Mouse (Mus musculus): ENCODE measurements around the gene Ppp1r27. TPM values are rescaled to one million over a fixed set of nuclear protein-coding genes. Genes with fewer than 3 reads are reported as not detected.

Ppp1r27 gene
- total and polyA plus RNA-seq, 2 experiments from 2014 or later = not detected

DNA sequence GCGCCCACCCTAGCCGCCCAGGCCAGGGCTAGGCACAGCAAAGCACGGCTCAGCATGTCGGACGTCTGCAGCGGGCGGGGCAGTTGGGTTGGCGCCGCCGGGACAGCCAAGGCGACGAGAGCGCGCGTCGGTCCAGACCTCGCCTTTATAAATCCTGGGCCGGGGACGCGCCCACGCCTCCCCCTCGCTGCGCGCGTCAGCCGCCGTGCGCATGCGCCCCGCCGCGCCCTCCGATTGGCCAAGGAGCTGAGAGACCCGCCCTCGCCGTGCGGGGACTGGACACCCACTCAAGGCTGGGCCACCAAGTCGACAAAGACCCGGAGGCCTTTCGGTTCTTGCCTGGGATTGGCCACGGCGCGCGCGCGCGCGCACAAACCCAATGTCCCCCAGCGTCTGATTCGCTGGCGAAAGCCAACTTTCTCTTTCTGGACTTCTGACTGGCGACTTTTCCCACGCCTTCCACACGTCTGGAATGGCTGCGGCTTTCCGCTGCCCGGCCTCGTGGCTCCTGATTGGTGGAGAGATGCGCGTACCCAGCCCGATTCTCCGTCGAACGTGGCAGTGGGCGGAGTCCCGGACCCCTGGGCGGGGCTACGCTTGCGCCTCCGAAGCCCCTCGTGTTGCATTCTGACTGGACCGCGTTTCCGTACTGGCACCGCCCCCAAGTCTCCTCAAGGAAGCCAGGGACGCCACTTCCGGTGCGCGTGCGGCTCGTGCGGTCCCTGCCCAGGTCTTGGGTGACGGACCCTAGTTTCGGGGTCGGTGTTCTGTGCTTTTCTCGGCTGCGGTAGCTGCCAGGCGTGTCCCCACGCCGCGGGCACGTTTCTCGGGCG is 22.0 kb upstream of the Ppp1r27 start, which contains the start of gene P4hb:
Gene P4hb, minus strand, starts transcription at position 502 of the 833 bp plus-strand sequence.
- Histone ChIP-seq H3K4me3 (ENCODE audit: low read depth, low read length) (peak within 1 kb of the TSS; percentile 96), H3K36me3 (ENCODE audit: insufficient read depth, low read length) (peaks cover 26% of the 10 kb centered on the region), H3K4me1 (ENCODE audit: insufficient read depth, low read length) (peaks cover 6% of the 10 kb centered on the region), H3K9ac (replicated peaks; ENCODE audit: low read length, poor library complexity, severe bottlenecking) (peak within 1 kb of the TSS; percentile 86), H3K27me3 (ENCODE audit: insufficient read depth, low read length) (no peaks in the 10 kb centered on the region), H3K4me2 (ENCODE audit: low read depth, low read length, poor library complexity, severe bottlenecking) (peak within 1 kb of the TSS; percentile 79), H3K9me3 (ENCODE audit: low read length) (no peaks in the 10 kb centered on the region), H3K27ac (ENCODE audit: low read depth, low read length) (peak within 1 kb of the TSS; percentile 87)
- ATAC-seq (ENCODE audit: low FRiP score) (peak; percentile 97), DNase-seq (ENCODE audit: low spot score) (peak; percentile 100)
- WGBS = under 1% methylated on average over 84 of the region's 94 CpGs
- TF ChIP-seq CTCF (IDR thresholded peaks at IDR 0.05) = no peak

DNA sequence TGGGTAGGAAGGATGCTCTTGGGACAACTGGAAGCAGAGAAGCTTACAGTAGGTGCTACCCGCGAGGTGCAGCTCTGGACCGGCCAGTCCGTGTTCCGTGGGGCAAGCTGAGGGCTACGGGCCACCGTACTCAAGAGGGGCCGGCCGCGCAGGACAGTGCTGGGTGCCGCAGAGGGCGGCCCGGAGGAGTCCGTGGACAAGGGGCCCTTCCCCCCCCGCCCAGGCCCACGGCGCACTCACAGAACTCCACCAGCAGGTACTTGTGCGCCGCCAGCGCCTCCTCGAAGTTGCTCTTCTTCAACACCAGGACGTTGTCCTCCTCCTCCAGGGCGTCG is 21.5 kb upstream of the Ppp1r27 start:
- Histone ChIP-seq H3K9ac (replicated peaks; ENCODE audit: low read length, poor library complexity, severe bottlenecking) (peak overlapping the region; percentile 86), H3K9me3 (ENCODE audit: low read length) (no peaks in the 10 kb centered on the region), H3K27ac (ENCODE audit: low read depth, low read length) (peak overlapping the region; percentile 77), H3K4me3 (ENCODE audit: low read depth, low read length) (peak overlapping the region; percentile 96), H3K4me2 (ENCODE audit: low read depth, low read length, poor library complexity, severe bottlenecking) (peak overlapping the region; percentile 62), H3K4me1 (ENCODE audit: insufficient read depth, low read length) (peaks cover 6% of the 10 kb centered on the region), H3K27me3 (ENCODE audit: insufficient read depth, low read length) (no peaks in the 10 kb centered on the region), H3K36me3 (ENCODE audit: insufficient read depth, low read length) (peaks cover 26% of the 10 kb centered on the region)
- 0% methylated on average over 20 of the region's 24 CpGs for WGBS
- no peak for TF ChIP-seq CTCF (IDR thresholded peaks at IDR 0.05)
- DNase-seq (ENCODE audit: low spot score) (no peak), ATAC-seq (ENCODE audit: low FRiP score) (peak; percentile 19; the same call in 1 of the 2 replicates)

DNA sequence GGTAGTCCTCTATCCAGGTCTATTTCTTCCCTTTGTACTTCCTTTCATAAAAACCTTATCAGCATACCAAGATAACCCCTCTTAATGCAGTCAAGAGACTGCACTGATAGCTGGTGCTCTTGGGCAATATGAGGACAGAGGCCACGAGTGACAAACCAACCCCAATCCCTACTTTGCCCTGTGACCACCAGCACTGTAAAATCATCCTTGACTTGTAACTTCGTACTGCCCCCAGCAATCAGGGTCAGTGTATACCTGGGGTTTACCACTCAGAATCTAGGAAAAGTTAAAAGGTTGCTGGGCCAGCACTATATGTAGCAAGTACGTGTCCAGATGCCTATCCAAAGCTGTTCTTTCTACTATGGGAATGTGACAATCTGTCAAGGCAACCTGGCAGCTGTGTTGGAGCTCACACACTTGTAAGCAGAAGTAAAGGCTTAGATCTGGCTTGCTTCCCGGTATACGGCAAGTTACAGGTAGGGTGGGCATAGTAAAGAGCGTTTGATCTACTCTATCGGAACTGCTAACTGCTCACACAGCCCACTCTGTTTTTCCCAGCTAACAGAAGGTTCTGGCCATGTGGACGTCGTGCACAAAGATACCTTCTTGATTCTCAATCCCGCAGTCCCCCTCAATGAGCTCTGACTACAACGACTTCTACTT is 21.0 kb upstream of the Ppp1r27 start:
- ATAC-seq (ENCODE audit: low FRiP score) (no peak), DNase-seq (ENCODE audit: low spot score) (no peak)
- peak overlapping the region; percentile 86 for H3K9ac ChIP-seq (replicated peaks; ENCODE audit: low read length, poor library complexity, severe bottlenecking)
- peak overlapping the region; percentile 77; the same call in 1 of the 2 replicates for H3K27ac ChIP-seq (ENCODE audit: low read depth, low read length)
- peaks cover 28% of the 10 kb centered on the region for H3K36me3 ChIP-seq (ENCODE audit: insufficient read depth, low read length)
- TF ChIP-seq CTCF (IDR thresholded peaks at IDR 0.05) = no peak
- no peaks in the 10 kb centered on the region for H3K9me3 ChIP-seq (ENCODE audit: low read length)
- H3K4me2 ChIP-seq (ENCODE audit: low read depth, low read length, poor library complexity, severe bottlenecking) = peak overlapping the region; percentile 62
- H3K27me3 ChIP-seq (ENCODE audit: insufficient read depth, low read length) = no peaks in the 10 kb centered on the region
- peaks cover 6% of the 10 kb centered on the region for H3K4me1 ChIP-seq (ENCODE audit: insufficient read depth, low read length)
- peak overlapping the region; percentile 96 for H3K4me3 ChIP-seq (ENCODE audit: low read depth, low read length)
- 13% methylated on average over 11 of the region's 11 CpGs for WGBS

DNA sequence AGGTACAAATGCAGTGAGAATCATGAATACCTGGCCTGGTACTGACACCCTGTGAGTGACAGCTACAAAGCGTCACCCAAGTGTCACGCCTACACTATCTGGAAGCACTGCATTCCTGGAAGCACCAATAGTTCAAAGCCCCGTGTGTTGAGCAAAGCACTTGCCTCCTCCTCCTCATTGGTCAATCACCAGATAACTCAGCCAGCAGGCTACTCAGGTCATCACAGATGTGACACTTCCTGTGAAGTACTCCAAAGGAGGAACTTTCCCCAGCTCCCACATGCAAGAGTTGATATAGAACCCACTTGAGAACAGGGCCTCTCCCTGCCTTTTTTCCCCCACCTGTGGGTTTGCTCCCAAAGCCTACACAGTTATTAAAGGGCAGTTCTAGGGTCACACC is 20.2 kb upstream of the Ppp1r27 start:
- H3K9me3 ChIP-seq (ENCODE audit: low read length) = no peaks in the 10 kb centered on the region
- no peak overlapping the region for H3K27ac ChIP-seq (ENCODE audit: low read depth, low read length)
- 0 out of 2 replicates have a peak overlapping the region, but pooled peaks have one; percentile 62 for H3K4me2 ChIP-seq (ENCODE audit: low read depth, low read length, poor library complexity, severe bottlenecking)
- H3K36me3 ChIP-seq (ENCODE audit: insufficient read depth, low read length) = peaks cover 32% of the 10 kb centered on the region
- ATAC-seq (ENCODE audit: low FRiP score) (no peak), DNase-seq (ENCODE audit: low spot score) (no peak)
- no peak overlapping the region for H3K9ac ChIP-seq (replicated peaks; ENCODE audit: low read length, poor library complexity, severe bottlenecking)
- H3K4me3 ChIP-seq (ENCODE audit: low read depth, low read length) = peak overlapping the region; percentile 96; the same call in 1 of the 2 replicates
- no peak for TF ChIP-seq CTCF (IDR thresholded peaks at IDR 0.05)
- H3K4me1 ChIP-seq (ENCODE audit: insufficient read depth, low read length) = peaks cover 6% of the 10 kb centered on the region
- 84% methylated on average over 3 of the region's 3 CpGs for WGBS
- no peaks in the 10 kb centered on the region for H3K27me3 ChIP-seq (ENCODE audit: insufficient read depth, low read length)

DNA sequence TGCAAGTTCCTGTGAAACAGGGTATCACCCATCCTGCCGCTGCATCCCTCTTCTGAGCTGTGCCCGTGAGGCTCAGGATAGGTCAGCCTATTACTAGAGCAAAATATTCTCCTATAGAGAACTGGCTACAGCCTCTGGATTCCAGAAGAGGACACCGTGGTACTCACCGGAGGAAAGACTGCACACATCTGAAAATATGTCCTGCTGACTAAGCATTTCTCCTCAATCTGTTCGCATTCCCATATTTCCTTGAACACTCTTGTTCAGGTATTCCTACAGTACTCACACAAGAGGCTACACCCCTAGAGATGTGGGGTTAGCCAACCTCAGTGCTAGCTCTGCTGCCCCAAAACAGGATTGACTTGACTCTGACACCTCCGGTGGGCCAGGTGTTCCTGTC is 17.4 kb upstream of the Ppp1r27 start:
- H3K27ac ChIP-seq (ENCODE audit: low read depth, low read length) = no peak overlapping the region
- DNase-seq (ENCODE audit: low spot score) (no peak), ATAC-seq (ENCODE audit: low FRiP score) (no peak)
- TF ChIP-seq CTCF (IDR thresholded peaks at IDR 0.05) = no peak
- H3K9ac ChIP-seq (replicated peaks; ENCODE audit: low read length, poor library complexity, severe bottlenecking) = no peak overlapping the region
- H3K4me3 ChIP-seq (ENCODE audit: low read depth, low read length) = no peak overlapping the region
- H3K4me1 ChIP-seq (ENCODE audit: insufficient read depth, low read length) = peaks cover 6% of the 10 kb centered on the region
- H3K27me3 ChIP-seq (ENCODE audit: insufficient read depth, low read length) = no peaks in the 10 kb centered on the region
- H3K4me2 ChIP-seq (ENCODE audit: low read depth, low read length, poor library complexity, severe bottlenecking) = no peak overlapping the region
- WGBS = 94% methylated on average over 6 of the region's 6 CpGs
- peaks cover 56% of the 10 kb centered on the region for H3K36me3 ChIP-seq (ENCODE audit: insufficient read depth, low read length)
- H3K9me3 ChIP-seq (ENCODE audit: low read length) = no peaks in the 10 kb centered on the region

DNA sequence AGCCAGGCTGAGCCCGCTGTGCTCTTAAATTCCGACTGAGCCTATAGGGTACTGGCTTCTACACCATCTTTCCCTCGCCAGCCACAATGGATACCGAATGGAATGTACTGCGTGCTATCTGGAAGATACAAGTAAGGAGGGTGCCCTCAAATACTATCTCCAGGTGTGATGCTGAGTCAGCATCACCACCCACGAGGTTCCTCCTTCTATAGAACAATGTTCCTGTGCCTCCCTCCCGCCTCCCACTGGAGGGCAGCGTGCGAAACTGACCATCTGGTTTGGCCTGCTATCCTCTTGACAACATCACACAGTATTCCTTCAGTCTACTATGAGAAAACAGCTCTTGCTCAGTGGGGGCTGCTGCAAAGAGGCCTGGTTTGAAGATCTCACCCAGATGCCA is 14.2 kb upstream of the Ppp1r27 start:
- no peak overlapping the region for H3K4me2 ChIP-seq (ENCODE audit: low read depth, low read length, poor library complexity, severe bottlenecking)
- H3K9ac ChIP-seq (replicated peaks; ENCODE audit: low read length, poor library complexity, severe bottlenecking) = no peak overlapping the region
- ATAC-seq (ENCODE audit: low FRiP score) (no peak), DNase-seq (ENCODE audit: low spot score) (no peak)
- H3K4me3 ChIP-seq (ENCODE audit: low read depth, low read length) = no peak overlapping the region
- peaks cover 79% of the 10 kb centered on the region for H3K36me3 ChIP-seq (ENCODE audit: insufficient read depth, low read length)
- no peaks in the 10 kb centered on the region for H3K27me3 ChIP-seq (ENCODE audit: insufficient read depth, low read length)
- WGBS = 86% methylated on average over 9 of the region's 9 CpGs
- no peaks in the 10 kb centered on the region for H3K9me3 ChIP-seq (ENCODE audit: low read length)
- H3K27ac ChIP-seq (ENCODE audit: low read depth, low read length) = no peak overlapping the region
- no peaks in the 10 kb centered on the region for H3K4me1 ChIP-seq (ENCODE audit: insufficient read depth, low read length)
- TF ChIP-seq CTCF (IDR thresholded peaks at IDR 0.05) = no peak
